Mouse (Mus musculus): ENCODE measurements at regions not wholly inside any gene's neighbourhood (a gene's known extent, or its start where the extent isn't known, plus 50 kb on each side); places are given as distances from the start of the nearest gene placed in this dataset.

- H3K4me3 ChIP-seq: no peak overlapping the region
- no peaks in the 10 kb centered on the region for H3K9me3 ChIP-seq
- ATAC-seq (ENCODE audit: low FRiP score): no peak
- no peak overlapping the region for H3K27ac ChIP-seq
- H3K4me2 ChIP-seq: no peak overlapping the region
- H3K9ac ChIP-seq: no peak overlapping the region
- WGBS: 92% methylated on average over 3 of the region's 3 CpGs
- H3K27me3 ChIP-seq: peaks cover 4% of the 10 kb centered on the region; the same call in 1 of the 2 replicates
- H3K4me1 ChIP-seq (replicated peaks): peaks cover 18% of the 10 kb centered on the region
- no peaks in the 10 kb centered on the region for H3K36me3 ChIP-seq
Measured at GRCm38 (mm10) chr13:72961291-72961690, 299.0 kb upstream of the Irx4 start.

- Histone ChIP-seq H3K9me3 (no peaks in the 10 kb centered on the region), H3K4me1 (replicated peaks) (no peaks in the 10 kb centered on the region), H3K4me3 (no peak overlapping the region), H3K36me3 (no peaks in the 10 kb centered on the region), H3K27ac (no peak overlapping the region), H3K4me2 (no peak overlapping the region), H3K9ac (no peak overlapping the region), H3K27me3 (peaks cover 17% of the 10 kb centered on the region)
- ATAC-seq (ENCODE audit: low FRiP score): no peak
- WGBS: 95% methylated on average over 4 of the region's 4 CpGs
Measured at GRCm38 (mm10) chr13:72972165-72972564, 288.1 kb upstream of the Irx4 start.

GRCm38 (mm10) chr13:72972894-72973293, 287.4 kb upstream of the Irx4 start:
- H3K4me2 ChIP-seq: no peak overlapping the region
- H3K27me3 ChIP-seq: peaks cover 17% of the 10 kb centered on the region
- no peaks in the 10 kb centered on the region for H3K9me3 ChIP-seq
- no peaks in the 10 kb centered on the region for H3K4me1 ChIP-seq (replicated peaks)
- no peak overlapping the region for H3K27ac ChIP-seq
- H3K9ac ChIP-seq: no peak overlapping the region
- H3K4me3 ChIP-seq: no peak overlapping the region
- no peak for ATAC-seq (ENCODE audit: low FRiP score)
- 55% methylated on average over 1 of the region's 1 CpGs for WGBS
- H3K36me3 ChIP-seq: no peaks in the 10 kb centered on the region

- Histone ChIP-seq H3K36me3 (no peaks in the 10 kb centered on the region), H3K27me3 (peaks cover 21% of the 10 kb centered on the region), H3K4me3 (no peak overlapping the region), H3K27ac (no peak overlapping the region), H3K9ac (no peak overlapping the region), H3K9me3 (no peaks in the 10 kb centered on the region), H3K4me1 (replicated peaks) (no peaks in the 10 kb centered on the region), H3K4me2 (no peak overlapping the region)
- no peak for ATAC-seq (ENCODE audit: low FRiP score)
- 92% methylated on average over 6 of the region's 6 CpGs for WGBS
Measured at GRCm38 (mm10) chr13:72977213-72977612, 283.1 kb upstream of the Irx4 start.

GRCm38 (mm10) chr13:72977971-72978370, 282.3 kb upstream of the Irx4 start:
- 85% methylated on average over 3 of the region's 3 CpGs for WGBS
- H3K4me2 ChIP-seq: no peak overlapping the region
- H3K36me3 ChIP-seq: no peaks in the 10 kb centered on the region
- no peaks in the 10 kb centered on the region for H3K4me1 ChIP-seq (replicated peaks)
- no peaks in the 10 kb centered on the region for H3K9me3 ChIP-seq
- no peak overlapping the region for H3K9ac ChIP-seq
- ATAC-seq (ENCODE audit: low FRiP score): no peak
- H3K27me3 ChIP-seq: peaks cover 17% of the 10 kb centered on the region
- H3K4me3 ChIP-seq: no peak overlapping the region
- no peak overlapping the region for H3K27ac ChIP-seq

GRCm38 (mm10) chr13:72978966-72979365, 281.3 kb upstream of the Irx4 start:
- no peak overlapping the region for H3K4me3 ChIP-seq
- no peak overlapping the region for H3K4me2 ChIP-seq
- ATAC-seq (ENCODE audit: low FRiP score): no peak
- H3K9me3 ChIP-seq: no peaks in the 10 kb centered on the region
- no peaks in the 10 kb centered on the region for H3K4me1 ChIP-seq (replicated peaks)
- peaks cover 17% of the 10 kb centered on the region for H3K27me3 ChIP-seq
- no peaks in the 10 kb centered on the region for H3K36me3 ChIP-seq
- no peak overlapping the region for H3K9ac ChIP-seq
- no peak overlapping the region for H3K27ac ChIP-seq

GRCm38 (mm10) chr13:72992589-72993409, 267.5 kb upstream of the Irx4 start:
- H3K27ac ChIP-seq: peak overlapping the region; percentile 69
- H3K36me3 ChIP-seq: no peaks in the 10 kb centered on the region
- no peak overlapping the region for H3K9ac ChIP-seq
- ATAC-seq (ENCODE audit: low FRiP score): peak; percentile 79
- peaks cover 23% of the 10 kb centered on the region for H3K4me1 ChIP-seq (replicated peaks)
- no peak overlapping the region for H3K4me3 ChIP-seq
- H3K9me3 ChIP-seq: no peaks in the 10 kb centered on the region
- H3K4me2 ChIP-seq: peak overlapping the region; percentile 6; the same call in 1 of the 2 replicates
- H3K27me3 ChIP-seq: peaks cover 16% of the 10 kb centered on the region; the same call in 1 of the 2 replicates
- WGBS: 38% methylated on average over 17 of the region's 17 CpGs

GRCm38 (mm10) chr13:72993410-72993858, 266.8 kb upstream of the Irx4 start:
- Histone ChIP-seq H3K4me1 (replicated peaks) (peaks cover 23% of the 10 kb centered on the region), H3K4me3 (no peak overlapping the region), H3K9me3 (no peaks in the 10 kb centered on the region), H3K4me2 (peak overlapping the region; percentile 6; the same call in 1 of the 2 replicates), H3K27me3 (peaks cover 16% of the 10 kb centered on the region; the same call in 1 of the 2 replicates), H3K9ac (no peak overlapping the region), H3K36me3 (no peaks in the 10 kb centered on the region), H3K27ac (peak overlapping the region; percentile 69; the same call in 1 of the 2 replicates)
- peak; percentile 44 for ATAC-seq (ENCODE audit: low FRiP score)
- WGBS: 21% methylated on average over 3 of the region's 3 CpGs

- Histone ChIP-seq H3K9me3 (no peaks in the 10 kb centered on the region), H3K36me3 (no peaks in the 10 kb centered on the region), H3K9ac (no peak overlapping the region), H3K27ac (no peak overlapping the region), H3K27me3 (peaks cover 16% of the 10 kb centered on the region; the same call in 1 of the 2 replicates), H3K4me1 (replicated peaks) (peaks cover 23% of the 10 kb centered on the region), H3K4me2 (no peak overlapping the region), H3K4me3 (no peak overlapping the region)
- ATAC-seq (ENCODE audit: low FRiP score): no peak
Measured at GRCm38 (mm10) chr13:72994538-72994937, 265.7 kb upstream of the Irx4 start.

GRCm38 (mm10) chr13:73008856-73009546, 251.3 kb upstream of the Irx4 start:
- peak; percentile 79 for ATAC-seq (ENCODE audit: low FRiP score)
- H3K9me3 ChIP-seq: no peaks in the 10 kb centered on the region
- 42% methylated on average over 22 of the region's 22 CpGs for WGBS
- H3K36me3 ChIP-seq: no peaks in the 10 kb centered on the region
- H3K4me3 ChIP-seq: peak overlapping the region; percentile 7
- peaks cover 15% of the 10 kb centered on the region for H3K4me1 ChIP-seq (replicated peaks)
- H3K27ac ChIP-seq: peak overlapping the region; percentile 19; the same call in 1 of the 2 replicates
- 0 out of 2 replicates have a peak overlapping the region, but pooled peaks have one; percentile 35 for H3K9ac ChIP-seq
- peaks cover 19% of the 10 kb centered on the region for H3K27me3 ChIP-seq
- peak overlapping the region; percentile 39 for H3K4me2 ChIP-seq

GRCm38 (mm10) chr13:73009547-73010475, 250.5 kb upstream of the Irx4 start:
- no peaks in the 10 kb centered on the region for H3K36me3 ChIP-seq
- peak; percentile 60 for ATAC-seq (ENCODE audit: low FRiP score)
- peaks cover 15% of the 10 kb centered on the region for H3K4me1 ChIP-seq (replicated peaks)
- 82% methylated on average over 15 of the region's 15 CpGs for WGBS
- H3K27me3 ChIP-seq: peaks cover 20% of the 10 kb centered on the region
- H3K4me2 ChIP-seq: peak overlapping the region; percentile 39
- H3K9me3 ChIP-seq: no peaks in the 10 kb centered on the region
- H3K9ac ChIP-seq: 0 out of 2 replicates have a peak overlapping the region, but pooled peaks have one; percentile 35
- peak overlapping the region; percentile 19; the same call in 1 of the 2 replicates for H3K27ac ChIP-seq
- H3K4me3 ChIP-seq: peak overlapping the region; percentile 7

All from hindbrain, embryonic 13.5 days (tissue).